Mouse (Mus musculus) heart, embryonic 16.5 days (tissue): ENCODE measurements around the gene Aldh8a1. TPM values are rescaled to one million over a fixed set of nuclear protein-coding genes. Genes with fewer than 3 reads are reported as not detected.

ENCODE experiments used
- ATAC-seq: fragments of 200-750 bp; cut with Nextera tagmentation; replicated peaks from 2 replicates; pipeline ENCODE4 v1.8.0; 2017; ENCODE audit warnings: moderate number of reproducible peaks; ENCODE audit not compliant: insufficient read depth, low FRiP score; ENCODE audit errors: extremely low read depth
- H3K27ac ChIP-seq: fragments of 300-500 bp; sonication (generic); 2 replicates; pipeline ENCODE4 v1.5.1; 2014; ENCODE audit warnings: mild to moderate bottlenecking, low read length, control low read depth, moderate library complexity
- H3K27me3 ChIP-seq: fragments of 300-500 bp; sonication (generic); 2 replicates; pipeline ENCODE4 v1.6.1; 2014; ENCODE audit warnings: low read length, mixed read lengths; ENCODE audit not compliant: control insufficient read depth, insufficient read depth
- H3K36me3 ChIP-seq: fragments of 300-500 bp; sonication (generic); 2 replicates; pipeline ENCODE4 v1.6.1; 2014; ENCODE audit not compliant: control insufficient read depth, insufficient read depth
- H3K4me1 ChIP-seq: fragments of 300-500 bp; sonication (generic); 2 replicates; pipeline ENCODE4 v1.6.1; 2014; ENCODE audit warnings: low read length, mixed read lengths; ENCODE audit not compliant: control insufficient read depth, insufficient read depth
- H3K4me2 ChIP-seq: fragments of 300-500 bp; sonication (generic); 2 replicates; pipeline ENCODE4 v1.6.1; 2014; ENCODE audit warnings: low read depth, mild to moderate bottlenecking, control low read depth, low read length
- H3K4me3 ChIP-seq: fragments of 300-500 bp; sonication (generic); 2 replicates; pipeline ENCODE4 v1.5.1; 2014; ENCODE audit warnings: mild to moderate bottlenecking, control low read depth, low read length
- H3K9ac ChIP-seq: fragments of 300-500 bp; sonication (generic); 2 replicates; pipeline ENCODE4 v1.6.1; 2014; ENCODE audit warnings: low read length, control low read depth
- H3K9me3 ChIP-seq: fragments of 300-500 bp; sonication (generic); replicated peaks from 2 replicates; pipeline ENCODE4 v1.6.1; 2016; ENCODE audit warnings: low read length; ENCODE audit not compliant: control insufficient read depth
- WGBS: fragments of 180-500 bp; shearing (Covaris S2); extraction: QIAGEN DNeasy Blood & Tissue Kit; methylation state at CpG from one replicate; pipeline ENCODE4 v1.1.7; 2014; 5-methylcytosine and 5-hydroxymethylcytosine counted together
- polyA plus RNA-seq: library from polyadenylated mRNA; unstranded; fragments of >200 nt; fragmentation: Nextera tagmentation; extraction: Ambion mirVana; gene quantifications from 2 replicates; pipeline ENCODE4 v1.2.1, GENCODE M21; 2015

The Aldh8a1 gene
- polyA plus RNA-seq, 1 experiment from 2014 or later = 0.05 TPM

- no peak for ATAC-seq
- H3K27ac ChIP-seq = no peak overlapping the region
- no peaks in the 10 kb centered on the region for H3K36me3 ChIP-seq
- 50% methylated on average over 24 of the region's 24 CpGs for WGBS
- H3K4me2 ChIP-seq = no peak overlapping the region
- no peak overlapping the region for H3K9ac ChIP-seq
- H3K4me3 ChIP-seq = no peak overlapping the region
- H3K9me3 ChIP-seq = no peaks in the 10 kb centered on the region
- H3K27me3 ChIP-seq = no peaks in the 10 kb centered on the region
- H3K4me1 ChIP-seq = no peaks in the 10 kb centered on the region
Measured at GRCm38 (mm10) chr10:21420457-21421424, 43.6 kb downstream of the Aldh8a1 start.

- no peaks in the 10 kb centered on the region for H3K27me3 ChIP-seq
- H3K4me2 ChIP-seq = no peak overlapping the region
- H3K36me3 ChIP-seq = no peaks in the 10 kb centered on the region
Measured at GRCm38 (mm10) chr10:21426515-21426914, 49.4 kb downstream of the Aldh8a1 start.

GRCm38 (mm10) chr10:21427996-21428395 lies 50.9 kb downstream of the Aldh8a1 start:
- H3K36me3 ChIP-seq = no peaks in the 10 kb centered on the region
- no peak overlapping the region for H3K4me2 ChIP-seq
- H3K9ac ChIP-seq = no peak overlapping the region
- H3K27ac ChIP-seq = no peak overlapping the region
- 72% methylated on average over 6 of the region's 6 CpGs for WGBS
- no peaks in the 10 kb centered on the region for H3K4me1 ChIP-seq
- no peaks in the 10 kb centered on the region for H3K9me3 ChIP-seq
- ATAC-seq = no peak
- no peak overlapping the region for H3K4me3 ChIP-seq
- no peaks in the 10 kb centered on the region for H3K27me3 ChIP-seq

More at GRCm38 (mm10) chr10:21426515-21426914, 49.4 kb downstream of the Aldh8a1 start:
- 62% methylated on average over 3 of the region's 3 CpGs for WGBS
- no peak for ATAC-seq
- no peak overlapping the region for H3K4me3 ChIP-seq
- H3K9me3 ChIP-seq = no peaks in the 10 kb centered on the region
- no peak overlapping the region for H3K27ac ChIP-seq
- no peaks in the 10 kb centered on the region for H3K4me1 ChIP-seq
- H3K9ac ChIP-seq = no peak overlapping the region

GRCm38 (mm10) chr10:21439268-21439667 lies 62.2 kb downstream of the Aldh8a1 start:
- ATAC-seq = no peak

GRCm38 (mm10) chr10:21441020-21441419 lies 63.9 kb downstream of the Aldh8a1 start:
- no peak for ATAC-seq
- H3K27ac ChIP-seq = no peak overlapping the region
- no peak overlapping the region for H3K9ac ChIP-seq
- 36% methylated on average over 4 of the region's 4 CpGs for WGBS
- no peaks in the 10 kb centered on the region for H3K27me3 ChIP-seq
- no peaks in the 10 kb centered on the region for H3K36me3 ChIP-seq
- H3K9me3 ChIP-seq = no peaks in the 10 kb centered on the region
- H3K4me2 ChIP-seq = no peak overlapping the region
- H3K4me1 ChIP-seq = peaks cover 10% of the 10 kb centered on the region; the same call in 1 of the 2 replicates
- H3K4me3 ChIP-seq = no peak overlapping the region

More at GRCm38 (mm10) chr10:21439268-21439667, 62.2 kb downstream of the Aldh8a1 start:
- Histone ChIP-seq H3K9ac (no peak overlapping the region), H3K27me3 (no peaks in the 10 kb centered on the region), H3K4me1 (peaks cover 7% of the 10 kb centered on the region; the same call in 1 of the 2 replicates), H3K36me3 (no peaks in the 10 kb centered on the region), H3K27ac (no peak overlapping the region), H3K4me3 (no peak overlapping the region), H3K9me3 (no peaks in the 10 kb centered on the region), H3K4me2 (no peak overlapping the region)
- WGBS = 83% methylated on average over 1 of the region's 1 CpGs

- peaks cover 10% of the 10 kb centered on the region; the same call in 1 of the 2 replicates for H3K4me1 ChIP-seq
- H3K36me3 ChIP-seq = no peaks in the 10 kb centered on the region
- no peak for ATAC-seq
- WGBS = 70% methylated on average over 4 of the region's 4 CpGs
- no peaks in the 10 kb centered on the region for H3K9me3 ChIP-seq
- H3K9ac ChIP-seq = no peak overlapping the region
- no peaks in the 10 kb centered on the region for H3K27me3 ChIP-seq
- no peak overlapping the region for H3K4me3 ChIP-seq
- H3K4me2 ChIP-seq = no peak overlapping the region
- H3K27ac ChIP-seq = no peak overlapping the region
Measured at GRCm38 (mm10) chr10:21441690-21442089, 64.6 kb downstream of the Aldh8a1 start.

GRCm38 (mm10) chr10:21443646-21444324 lies 66.7 kb downstream of the Aldh8a1 start:
- H3K9ac ChIP-seq = no peak overlapping the region
- H3K4me1 ChIP-seq = peaks cover 10% of the 10 kb centered on the region; the same call in 1 of the 2 replicates
- no peak overlapping the region for H3K4me2 ChIP-seq
- no peaks in the 10 kb centered on the region for H3K9me3 ChIP-seq
- no peak for ATAC-seq
- 46% methylated on average over 8 of the region's 8 CpGs for WGBS
- H3K4me3 ChIP-seq = no peak overlapping the region
- no peak overlapping the region for H3K27ac ChIP-seq
- no peaks in the 10 kb centered on the region for H3K36me3 ChIP-seq
- H3K27me3 ChIP-seq = no peaks in the 10 kb centered on the region

GRCm38 (mm10) chr10:21444410-21444809 lies 67.3 kb downstream of the Aldh8a1 start:
- Histone ChIP-seq H3K27me3 (no peaks in the 10 kb centered on the region), H3K4me1 (peaks cover 10% of the 10 kb centered on the region; the same call in 1 of the 2 replicates), H3K9me3 (no peaks in the 10 kb centered on the region), H3K36me3 (no peaks in the 10 kb centered on the region), H3K4me2 (no peak overlapping the region), H3K27ac (no peak overlapping the region), H3K4me3 (no peak overlapping the region), H3K9ac (no peak overlapping the region)
- no peak for ATAC-seq
- 52% methylated on average over 9 of the region's 9 CpGs for WGBS
